Mouse (Mus musculus): Measurements from ENCODE around the gene Prkn. TPM values are rescaled to one million over a fixed set of nuclear protein-coding genes. Genes with fewer than 3 reads are reported as not detected.

Gene Prkn
- polyA plus RNA-seq, 1 experiment from 2014 or later: 2.8 TPM

GRCm38 (mm10) chr17:11661898-11662297 lies 821.7 kb downstream of the Prkn start:
- Histone ChIP-seq H3K36me3 (ENCODE audit: insufficient read depth, low read length) (no peaks in the 10 kb centered on the region), H3K27me3 (ENCODE audit: insufficient read depth, low read length) (no peaks in the 10 kb centered on the region), H3K9me3 (ENCODE audit: low read length) (no peaks in the 10 kb centered on the region), H3K9ac (replicated peaks; ENCODE audit: low read length) (no peak overlapping the region), H3K4me1 (ENCODE audit: insufficient read depth, low read length) (0 out of 2 replicates have a peak, but pooled peaks cover 2% of the 10 kb centered on the region), H3K4me2 (replicated peaks; ENCODE audit: low read depth, low read length) (no peak overlapping the region), H3K4me3 (ENCODE audit: low read length) (no peak overlapping the region), H3K27ac (ENCODE audit: low read length) (no peak overlapping the region)
- 59% methylated on average over 1 of the region's 1 CpGs for WGBS
- no peak for ATAC-seq (ENCODE audit: low FRiP score, low TSS enrichment)

- Histone ChIP-seq H3K36me3 (ENCODE audit: insufficient read depth, low read length) (no peaks in the 10 kb centered on the region), H3K9me3 (ENCODE audit: low read length) (no peaks in the 10 kb centered on the region), H3K4me1 (ENCODE audit: insufficient read depth, low read length) (0 out of 2 replicates have a peak, but pooled peaks cover 2% of the 10 kb centered on the region), H3K4me3 (ENCODE audit: low read length) (no peak overlapping the region), H3K27ac (ENCODE audit: low read length) (no peak overlapping the region), H3K27me3 (ENCODE audit: insufficient read depth, low read length) (no peaks in the 10 kb centered on the region), H3K4me2 (replicated peaks; ENCODE audit: low read depth, low read length) (no peak overlapping the region), H3K9ac (replicated peaks; ENCODE audit: low read length) (no peak overlapping the region)
- WGBS: 91% methylated on average over 7 of the region's 7 CpGs
- ATAC-seq (ENCODE audit: low FRiP score, low TSS enrichment): no peak
These were observed 823.3 kb downstream of the Prkn start for GRCm38 (mm10) chr17:11663437-11663836.

GRCm38 (mm10) chr17:11664610-11665345 lies 824.6 kb downstream of the Prkn start:
- Histone ChIP-seq H3K4me2 (replicated peaks; ENCODE audit: low read depth, low read length) (peak overlapping the region; percentile 47), H3K36me3 (ENCODE audit: insufficient read depth, low read length) (no peaks in the 10 kb centered on the region), H3K27ac (ENCODE audit: low read length) (no peak overlapping the region), H3K9me3 (ENCODE audit: low read length) (no peaks in the 10 kb centered on the region), H3K4me1 (ENCODE audit: insufficient read depth, low read length) (0 out of 2 replicates have a peak, but pooled peaks cover 2% of the 10 kb centered on the region), H3K9ac (replicated peaks; ENCODE audit: low read length) (no peak overlapping the region), H3K4me3 (ENCODE audit: low read length) (peak overlapping the region; percentile 9; the same call in 1 of the 2 replicates), H3K27me3 (ENCODE audit: insufficient read depth, low read length) (no peaks in the 10 kb centered on the region)
- WGBS: 33% methylated on average over 20 of the region's 20 CpGs
- ATAC-seq (ENCODE audit: low FRiP score, low TSS enrichment): no peak

GRCm38 (mm10) chr17:11679716-11680115 lies 839.5 kb downstream of the Prkn start:
- H3K9ac ChIP-seq (replicated peaks; ENCODE audit: low read length): no peak overlapping the region
- H3K27ac ChIP-seq (ENCODE audit: low read length): no peak overlapping the region
- no peak for ATAC-seq (ENCODE audit: low FRiP score, low TSS enrichment)
- WGBS: 96% methylated on average over 6 of the region's 6 CpGs
- no peaks in the 10 kb centered on the region for H3K27me3 ChIP-seq (ENCODE audit: insufficient read depth, low read length)
- no peak overlapping the region for H3K4me2 ChIP-seq (replicated peaks; ENCODE audit: low read depth, low read length)
- no peaks in the 10 kb centered on the region for H3K9me3 ChIP-seq (ENCODE audit: low read length)
- no peaks in the 10 kb centered on the region; the same call in 1 of the 2 replicates for H3K4me1 ChIP-seq (ENCODE audit: insufficient read depth, low read length)
- H3K4me3 ChIP-seq (ENCODE audit: low read length): no peak overlapping the region
- H3K36me3 ChIP-seq (ENCODE audit: insufficient read depth, low read length): no peaks in the 10 kb centered on the region

GRCm38 (mm10) chr17:11680456-11680855 lies 840.3 kb downstream of the Prkn start:
- 76% methylated on average over 9 of the region's 9 CpGs for WGBS
- Histone ChIP-seq H3K27ac (ENCODE audit: low read length) (no peak overlapping the region), H3K9me3 (ENCODE audit: low read length) (no peaks in the 10 kb centered on the region), H3K9ac (replicated peaks; ENCODE audit: low read length) (no peak overlapping the region), H3K4me1 (ENCODE audit: insufficient read depth, low read length) (no peaks in the 10 kb centered on the region), H3K27me3 (ENCODE audit: insufficient read depth, low read length) (no peaks in the 10 kb centered on the region), H3K36me3 (ENCODE audit: insufficient read depth, low read length) (no peaks in the 10 kb centered on the region), H3K4me3 (ENCODE audit: low read length) (no peak overlapping the region), H3K4me2 (replicated peaks; ENCODE audit: low read depth, low read length) (no peak overlapping the region)
- ATAC-seq (ENCODE audit: low FRiP score, low TSS enrichment): no peak; the same call in 1 of the 2 replicates

- no peak for ATAC-seq (ENCODE audit: low FRiP score, low TSS enrichment)
- Histone ChIP-seq H3K27me3 (ENCODE audit: insufficient read depth, low read length) (no peaks in the 10 kb centered on the region), H3K9ac (replicated peaks; ENCODE audit: low read length) (no peak overlapping the region), H3K4me1 (ENCODE audit: insufficient read depth, low read length) (no peaks in the 10 kb centered on the region), H3K36me3 (ENCODE audit: insufficient read depth, low read length) (no peaks in the 10 kb centered on the region), H3K4me2 (replicated peaks; ENCODE audit: low read depth, low read length) (no peak overlapping the region), H3K9me3 (ENCODE audit: low read length) (no peaks in the 10 kb centered on the region), H3K27ac (ENCODE audit: low read length) (no peak overlapping the region), H3K4me3 (ENCODE audit: low read length) (no peak overlapping the region)
- 44% methylated on average over 11 of the region's 11 CpGs for WGBS
These were observed 841.7 kb downstream of the Prkn start for GRCm38 (mm10) chr17:11681825-11682372.

- H3K36me3 ChIP-seq (ENCODE audit: insufficient read depth, low read length): no peaks in the 10 kb centered on the region
- no peak overlapping the region for H3K4me3 ChIP-seq (ENCODE audit: low read length)
- H3K27me3 ChIP-seq (ENCODE audit: insufficient read depth, low read length): no peaks in the 10 kb centered on the region
- H3K27ac ChIP-seq (ENCODE audit: low read length): no peak overlapping the region
- no peaks in the 10 kb centered on the region for H3K9me3 ChIP-seq (ENCODE audit: low read length)
- ATAC-seq (ENCODE audit: low FRiP score, low TSS enrichment): no peak
- H3K4me2 ChIP-seq (replicated peaks; ENCODE audit: low read depth, low read length): no peak overlapping the region
- WGBS: 83% methylated on average over 4 of the region's 4 CpGs
- no peaks in the 10 kb centered on the region for H3K4me1 ChIP-seq (ENCODE audit: insufficient read depth, low read length)
- no peak overlapping the region for H3K9ac ChIP-seq (replicated peaks; ENCODE audit: low read length)
These were observed 864.8 kb downstream of the Prkn start for GRCm38 (mm10) chr17:11705005-11705404.

- no peak for ATAC-seq (ENCODE audit: low FRiP score, low TSS enrichment)
- Histone ChIP-seq H3K36me3 (ENCODE audit: insufficient read depth, low read length) (no peaks in the 10 kb centered on the region), H3K4me2 (replicated peaks; ENCODE audit: low read depth, low read length) (no peak overlapping the region), H3K27ac (ENCODE audit: low read length) (no peak overlapping the region), H3K4me1 (ENCODE audit: insufficient read depth, low read length) (no peaks in the 10 kb centered on the region), H3K27me3 (ENCODE audit: insufficient read depth, low read length) (no peaks in the 10 kb centered on the region), H3K9me3 (ENCODE audit: low read length) (no peaks in the 10 kb centered on the region), H3K9ac (replicated peaks; ENCODE audit: low read length) (no peak overlapping the region), H3K4me3 (ENCODE audit: low read length) (no peak overlapping the region)
- WGBS: 84% methylated on average over 9 of the region's 9 CpGs
These were observed 865.6 kb downstream of the Prkn start for GRCm38 (mm10) chr17:11705761-11706160.

- 69% methylated on average over 4 of the region's 4 CpGs for WGBS
- Histone ChIP-seq H3K27me3 (ENCODE audit: insufficient read depth, low read length) (no peaks in the 10 kb centered on the region), H3K4me3 (ENCODE audit: low read length) (no peak overlapping the region), H3K9me3 (ENCODE audit: low read length) (no peaks in the 10 kb centered on the region), H3K4me1 (ENCODE audit: insufficient read depth, low read length) (no peaks in the 10 kb centered on the region), H3K9ac (replicated peaks; ENCODE audit: low read length) (no peak overlapping the region), H3K36me3 (ENCODE audit: insufficient read depth, low read length) (no peaks in the 10 kb centered on the region), H3K27ac (ENCODE audit: low read length) (no peak overlapping the region), H3K4me2 (replicated peaks; ENCODE audit: low read depth, low read length) (no peak overlapping the region)
- no peak for ATAC-seq (ENCODE audit: low FRiP score, low TSS enrichment)
These were observed 871.9 kb downstream of the Prkn start for GRCm38 (mm10) chr17:11712066-11712465.

- no peak for ATAC-seq (ENCODE audit: low FRiP score, low TSS enrichment)
- no peak overlapping the region for H3K9ac ChIP-seq (replicated peaks; ENCODE audit: low read length)
- H3K9me3 ChIP-seq (ENCODE audit: low read length): no peaks in the 10 kb centered on the region
- 87% methylated on average over 6 of the region's 6 CpGs for WGBS
- H3K4me2 ChIP-seq (replicated peaks; ENCODE audit: low read depth, low read length): no peak overlapping the region
- H3K27me3 ChIP-seq (ENCODE audit: insufficient read depth, low read length): no peaks in the 10 kb centered on the region
- H3K4me3 ChIP-seq (ENCODE audit: low read length): no peak overlapping the region
- H3K36me3 ChIP-seq (ENCODE audit: insufficient read depth, low read length): no peaks in the 10 kb centered on the region
- no peaks in the 10 kb centered on the region for H3K4me1 ChIP-seq (ENCODE audit: insufficient read depth, low read length)
- H3K27ac ChIP-seq (ENCODE audit: low read length): no peak overlapping the region
These were observed 879.6 kb downstream of the Prkn start for GRCm38 (mm10) chr17:11719801-11720200.

Measured in kidney, embryonic 16.5 days (tissue).